Mouse (Mus musculus) embryonic facial prominence, embryonic 10.5 days (tissue): Measurements from ENCODE around the gene Synpo2l. TPM values are rescaled to one million over a fixed set of nuclear protein-coding genes. Genes with fewer than 3 reads are reported as not detected.
"Not testable (repeated sequence)": the region's sequence is repeated elsewhere in the genome, so short reads cannot be mapped to it uniquely, and the experiment has no call there.

Source experiments
- DNase-seq: peaks from one replicate; pipeline ENCODE4 v3.0.0-alpha.2; 2017; ENCODE audit warnings: low spot score
- H3K27ac ChIP-seq: fragments of 300-500 bp; sonication (generic); replicated peaks from 2 replicates; pipeline ENCODE4 v1.5.1; 2016; ENCODE audit warnings: mild to moderate bottlenecking
- H3K27me3 ChIP-seq: fragments of 300-500 bp; sonication (generic); replicated peaks from 2 replicates; pipeline ENCODE4 v1.6.1; 2016; ENCODE audit warnings: low read depth, mild to moderate bottlenecking; ENCODE audit not compliant: poor library complexity, severe bottlenecking
- H3K36me3 ChIP-seq: fragments of 300-500 bp; sonication (generic); replicated peaks from 2 replicates; pipeline ENCODE4 v1.6.1; 2016; ENCODE audit warnings: mild to moderate bottlenecking, moderate library complexity
- H3K4me1 ChIP-seq: fragments of 300-500 bp; sonication (generic); 2 replicates; pipeline ENCODE4 v1.6.1; 2016
- H3K4me3 ChIP-seq: fragments of 300-500 bp; sonication (generic); 2 replicates; pipeline ENCODE4 v1.5.1; 2016; ENCODE audit warnings: mild to moderate bottlenecking, moderate library complexity
- H3K9me3 ChIP-seq: fragments of 300-500 bp; sonication (generic); 2 replicates; pipeline ENCODE4 v1.6.1; 2016; ENCODE audit warnings: mild to moderate bottlenecking
- WGBS: fragments of 180-500 bp; shearing (Covaris S2); methylation state at CpG from one replicate; pipeline ENCODE4 v1.1.7; 2016; 5-methylcytosine and 5-hydroxymethylcytosine counted together
- polyA plus RNA-seq: library from polyadenylated mRNA; unstranded; fragments of >200 nt; fragmentation: Nextera tagmentation; extraction: Ambion mirVana; gene quantifications from 2 replicates; pipeline ENCODE4 v1.2.1, GENCODE M21; 2016

The Synpo2l gene
- polyA plus RNA-seq = 0.50 and 0.54 TPM in 2 replicates

DNA sequence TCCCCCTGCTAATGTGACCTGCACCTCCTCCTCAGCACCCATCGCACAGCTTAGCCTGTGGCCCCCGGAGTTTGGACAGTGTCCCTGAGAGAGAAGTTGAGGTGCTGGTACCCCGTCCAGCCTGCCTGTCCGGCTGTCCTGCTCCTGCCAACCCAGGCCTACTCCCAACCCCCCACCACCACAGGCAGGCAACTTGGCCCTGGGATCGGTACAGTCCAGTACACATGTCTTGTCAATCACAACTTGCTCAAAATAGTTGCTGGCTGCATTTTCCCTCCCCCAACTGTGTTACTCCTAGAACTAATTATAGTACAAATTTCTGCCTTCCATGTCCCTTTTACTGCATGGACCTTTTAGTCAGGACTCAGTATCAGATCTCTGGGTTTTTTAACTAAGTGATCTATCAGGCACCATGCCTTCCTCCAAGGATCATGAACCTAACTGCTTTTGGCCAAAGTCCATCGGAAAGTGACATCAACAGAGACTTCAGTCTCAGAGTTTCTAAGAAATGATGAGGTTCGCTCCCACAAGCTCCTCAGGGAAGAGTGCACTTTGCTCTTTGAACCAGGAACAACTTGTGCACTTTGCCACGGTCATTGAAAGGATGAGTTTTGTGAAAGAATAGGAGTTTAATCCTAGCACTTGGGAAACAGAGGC lies at the start of gene Synpo2l:
Gene Synpo2l (minus strand): TSS at position 201 of the 657 bp plus-strand sequence.
- Histone ChIP-seq H3K36me3 (no peaks in the 10 kb centered on the region), H3K27me3 (peaks cover 54% of the 10 kb centered on the region), H3K27ac (no peak within 1 kb of the TSS), H3K9me3 (no peaks in the 10 kb centered on the region), H3K4me1 (peaks cover 6% of the 10 kb centered on the region; the same call in 1 of the 2 replicates), H3K4me3 (no peak within 1 kb of the TSS)
- 85% methylated on average over 8 of the region's 8 CpGs for WGBS
- no peak for DNase-seq

DNA sequence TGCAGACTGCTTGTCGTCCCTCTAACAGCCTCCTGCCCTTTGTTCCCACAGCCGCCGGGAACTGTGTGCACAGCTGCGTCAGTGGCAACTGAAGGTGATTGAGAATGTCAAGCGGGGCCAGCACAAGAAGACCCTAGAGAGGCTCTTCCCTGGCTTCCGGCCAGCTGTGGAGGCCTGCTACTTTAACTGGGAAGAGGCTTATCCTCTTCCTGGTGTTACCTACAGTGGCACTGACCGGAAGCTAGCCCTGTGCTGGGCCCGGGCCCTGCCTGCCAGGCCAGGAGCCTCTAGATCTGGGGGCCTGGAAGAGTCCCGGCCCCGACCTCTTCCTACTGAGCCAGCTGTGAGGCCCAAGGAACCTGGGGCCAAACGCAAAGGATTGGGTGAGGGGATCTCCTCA lies 45.7 kb upstream of the Synpo2l start:
- Histone ChIP-seq H3K27me3 (no peaks in the 10 kb centered on the region), H3K4me3 (no peak overlapping the region), H3K27ac (no peak overlapping the region), H3K9me3 (no peaks in the 10 kb centered on the region), H3K4me1 (peaks cover 10% of the 10 kb centered on the region), H3K36me3 (peaks cover 93% of the 10 kb centered on the region)
- 78% methylated on average over 11 of the region's 11 CpGs for WGBS
- no peak for DNase-seq

DNA sequence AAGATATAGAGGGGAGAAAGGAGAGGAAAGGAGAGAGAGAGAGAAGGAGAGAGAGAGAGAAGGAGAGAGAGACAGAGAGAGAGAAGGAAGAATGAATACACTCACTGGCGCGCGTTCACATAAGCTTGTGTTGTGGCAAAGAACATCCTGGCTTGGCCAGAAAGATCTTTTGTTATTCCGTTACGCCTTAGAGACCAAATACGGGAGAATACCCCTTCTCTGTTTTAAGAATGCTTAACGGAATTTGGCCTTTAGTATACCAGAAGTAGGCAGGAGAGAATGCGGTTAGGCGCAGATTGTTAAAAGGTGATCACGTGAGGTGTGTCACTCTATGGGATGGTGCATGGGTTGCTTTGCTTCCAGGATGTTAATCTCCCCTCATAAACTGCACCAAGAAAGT lies 40.1 kb upstream of the Synpo2l start:
- no peak for DNase-seq
- no peaks in the 10 kb centered on the region for H3K27me3 ChIP-seq
- no peaks in the 10 kb centered on the region for H3K9me3 ChIP-seq
- peaks cover 30% of the 10 kb centered on the region for H3K4me1 ChIP-seq
- peaks cover 53% of the 10 kb centered on the region for H3K36me3 ChIP-seq
- whole genome bisulfite sequencing = 12% methylated on average over 10 of the region's 10 CpGs
- peak overlapping the region; percentile 95 for H3K27ac ChIP-seq
- H3K4me3 ChIP-seq = peak overlapping the region; percentile 99

DNA sequence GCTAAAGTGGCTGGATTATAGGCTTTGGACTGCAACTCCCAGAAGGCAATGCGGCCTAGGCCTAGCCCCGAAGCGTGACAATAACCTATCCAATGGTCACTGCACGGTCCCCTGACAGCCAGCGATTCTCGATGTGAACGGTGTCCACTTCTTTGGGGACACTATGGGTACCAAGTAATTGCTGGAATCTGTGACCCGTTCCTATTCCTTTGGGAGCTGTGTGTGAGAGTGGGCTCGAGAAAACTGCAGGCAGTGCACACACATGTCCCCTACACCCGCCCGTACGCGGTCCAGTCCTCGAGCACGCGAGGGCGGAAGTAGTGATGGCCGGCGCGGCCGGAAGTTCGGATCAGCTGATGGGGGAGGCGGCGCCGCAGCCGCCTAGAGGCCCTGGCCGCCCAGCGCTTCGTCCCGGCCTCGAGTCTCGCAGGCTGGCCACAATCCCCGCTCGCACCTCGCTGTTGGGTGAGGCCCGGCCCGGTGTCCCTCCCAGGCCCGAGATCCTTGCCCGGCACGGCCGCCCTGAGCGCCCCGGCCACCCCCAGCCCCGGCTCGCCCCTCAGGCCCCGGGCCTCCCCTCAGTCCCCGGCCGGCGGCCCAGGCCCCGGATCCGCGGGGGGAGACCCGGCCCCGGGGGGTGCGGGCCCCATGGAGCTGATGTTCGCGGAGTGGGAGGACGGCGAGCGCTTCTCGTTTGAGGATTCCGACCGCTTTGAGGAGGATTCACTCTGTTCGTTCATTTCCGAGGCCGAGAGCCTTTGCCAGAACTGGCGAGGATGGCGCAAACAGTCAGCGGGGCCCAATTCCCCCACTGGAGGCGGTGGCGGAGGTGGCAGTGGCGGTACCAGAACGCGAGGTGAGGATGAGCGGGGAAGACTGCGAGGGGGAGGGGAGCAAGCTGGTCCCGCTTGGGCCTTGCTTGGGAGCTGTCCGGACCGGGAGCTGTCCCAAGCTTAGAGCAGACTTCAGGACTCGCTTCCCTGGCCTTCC lies 39.3 kb upstream of the Synpo2l start, which contains the start of gene Zswim8:
Gene Zswim8 (plus strand): TSS at position 352 of the 990 bp plus-strand sequence.
- H3K27ac ChIP-seq = peak within 1 kb of the TSS; percentile 95
- peaks cover 30% of the 10 kb centered on the region for H3K4me1 ChIP-seq
- H3K27me3 ChIP-seq = no peaks in the 10 kb centered on the region
- no peaks in the 10 kb centered on the region for H3K9me3 ChIP-seq
- peak within 1 kb of the TSS; percentile 99 for H3K4me3 ChIP-seq
- H3K36me3 ChIP-seq = peaks cover 45% of the 10 kb centered on the region
- DNase-seq = peak; percentile 92
- under 1% methylated on average over 80 of the region's 80 CpGs for WGBS

DNA sequence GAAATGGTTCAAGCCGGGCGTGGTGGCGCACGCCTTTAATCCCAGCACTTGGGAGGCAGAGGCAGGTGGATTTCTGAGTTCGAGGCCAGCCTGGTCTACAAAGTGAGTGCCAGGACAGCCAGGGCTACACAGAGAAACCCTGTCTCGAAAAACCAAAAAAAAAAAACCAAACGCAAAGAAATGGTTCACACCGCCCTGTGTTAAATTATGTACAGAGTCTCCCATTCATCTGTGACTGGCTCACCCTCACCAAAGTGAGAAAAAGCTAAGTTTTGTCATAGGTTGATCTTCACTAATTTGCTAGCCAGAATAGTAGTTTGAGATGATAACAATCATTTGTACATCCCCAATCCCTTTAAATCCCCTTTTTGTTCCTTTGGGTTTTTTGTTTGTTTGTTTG lies 35.3 kb upstream of the Synpo2l start:
- Histone ChIP-seq H3K4me1 (peaks cover 36% of the 10 kb centered on the region), H3K36me3 (peaks cover 34% of the 10 kb centered on the region), H3K4me3 (peak overlapping the region; percentile 67), H3K27ac (peak overlapping the region; percentile 98)
- H3K27me3 ChIP-seq, DNase-seq, H3K9me3 ChIP-seq: not testable (repeated sequence)
- WGBS = 11% methylated on average over 8 of the region's 8 CpGs

DNA sequence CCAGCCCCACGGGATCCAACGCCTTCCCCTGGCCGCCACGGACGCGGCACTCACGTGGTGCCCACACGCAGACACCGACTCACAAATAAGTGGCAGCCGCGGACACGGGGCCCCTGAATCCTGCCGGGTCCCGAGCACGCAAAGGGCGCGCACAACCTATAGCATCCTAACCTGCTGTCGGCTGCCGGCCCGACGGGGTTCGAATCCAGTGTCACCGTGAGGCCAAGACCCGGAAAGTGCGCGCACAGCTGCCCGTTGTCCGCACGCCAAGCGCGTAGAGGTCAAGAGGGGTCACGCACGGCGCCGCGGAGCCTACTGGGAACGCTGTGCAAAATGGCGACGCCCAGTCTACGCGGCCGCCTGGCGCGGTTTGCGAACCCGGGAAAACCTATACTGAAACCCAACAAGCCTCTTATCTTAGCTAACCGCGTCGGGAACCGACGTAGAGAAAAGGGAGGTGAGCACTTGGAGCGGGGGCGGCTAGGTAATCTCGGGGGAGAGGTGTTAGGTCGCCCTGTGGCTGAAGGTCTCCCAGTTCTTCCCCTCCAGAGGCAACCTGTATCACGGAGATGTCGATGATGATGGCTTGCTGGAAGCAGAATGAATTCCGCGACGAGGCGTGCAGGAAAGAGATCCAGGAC lies 34.7 kb upstream of the Synpo2l start, which contains the start of gene Chchd1:
Gene Chchd1 (plus strand): TSS at position 266 of the 641 bp plus-strand sequence.
- Histone ChIP-seq H3K27me3 (no peaks in the 10 kb centered on the region), H3K36me3 (peaks cover 40% of the 10 kb centered on the region), H3K4me1 (peaks cover 39% of the 10 kb centered on the region), H3K9me3 (no peaks in the 10 kb centered on the region), H3K27ac (peak within 1 kb of the TSS; percentile 98), H3K4me3 (peak within 1 kb of the TSS; percentile 67)
- peak; percentile 92 for DNase-seq
- under 1% methylated on average over 61 of the region's 61 CpGs for WGBS

DNA sequence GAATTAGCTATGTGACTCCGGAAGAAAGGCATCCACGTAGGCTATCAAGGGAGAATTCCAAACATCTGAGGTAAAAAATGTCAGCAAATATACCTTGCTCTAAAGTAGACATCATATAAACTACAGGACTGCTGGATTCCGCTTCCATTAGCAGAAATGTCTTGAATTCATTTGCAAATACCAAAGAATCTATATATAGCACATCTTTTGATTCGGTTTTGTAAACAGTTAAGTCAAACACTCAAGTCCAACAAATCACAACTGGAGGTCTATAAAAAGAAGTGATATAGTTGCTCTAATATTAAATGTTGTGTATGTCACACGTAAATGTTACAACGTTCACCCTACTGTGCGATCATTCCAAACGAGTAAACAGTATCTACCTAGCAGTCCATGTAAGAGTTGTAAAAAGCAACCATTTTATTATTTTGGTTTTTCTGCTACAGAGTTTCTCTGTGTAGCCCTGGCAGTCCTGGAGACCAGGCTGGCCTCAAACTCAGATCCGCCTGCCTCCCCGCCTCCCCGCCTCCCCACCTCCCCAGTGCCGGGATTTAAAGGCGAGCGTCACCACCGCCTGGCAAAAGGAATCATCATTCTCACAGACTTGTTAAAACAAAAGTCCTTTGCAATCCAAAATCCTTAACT lies 34.1 kb upstream of the Synpo2l start:
- H3K36me3 ChIP-seq = peaks cover 44% of the 10 kb centered on the region
- WGBS = 14% methylated on average over 15 of the region's 15 CpGs
- H3K4me1 ChIP-seq = peaks cover 44% of the 10 kb centered on the region
- H3K4me3 ChIP-seq = peak overlapping the region; percentile 67
- no peak for DNase-seq
- H3K27me3 ChIP-seq = no peaks in the 10 kb centered on the region
- peak overlapping the region; percentile 98 for H3K27ac ChIP-seq
- H3K9me3 ChIP-seq = no peaks in the 10 kb centered on the region

DNA sequence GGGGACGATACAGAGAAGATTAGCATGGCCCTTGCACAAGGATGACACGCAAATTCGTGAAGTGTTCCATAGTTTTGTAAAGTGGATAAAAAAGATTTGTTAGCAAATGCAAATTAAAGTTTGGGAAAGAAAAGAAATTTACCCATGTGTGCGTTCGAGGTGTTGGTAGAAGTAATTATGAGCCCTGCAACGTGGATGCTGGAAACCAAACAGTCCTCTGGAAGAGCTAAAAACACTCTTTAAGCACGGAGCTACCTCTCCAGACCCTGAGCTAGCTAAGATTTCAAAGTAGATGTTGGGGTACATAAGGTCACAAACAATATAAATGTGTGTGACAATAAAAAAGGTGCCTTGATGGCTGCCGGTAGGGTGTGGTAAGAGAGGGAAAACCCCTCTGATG lies 33.4 kb upstream of the Synpo2l start:
- H3K4me3 ChIP-seq = peak overlapping the region; percentile 67
- no peaks in the 10 kb centered on the region for H3K27me3 ChIP-seq
- 83% methylated on average over 8 of the region's 8 CpGs for WGBS
- H3K27ac ChIP-seq = no peak overlapping the region
- peaks cover 44% of the 10 kb centered on the region for H3K36me3 ChIP-seq
- H3K4me1 ChIP-seq = peaks cover 46% of the 10 kb centered on the region
- no peaks in the 10 kb centered on the region for H3K9me3 ChIP-seq
- DNase-seq = no peak

GRCm38 (mm10) chr14:20700362-20700761 lies 32.2 kb upstream of the Synpo2l start:
- no peak for DNase-seq
- Histone ChIP-seq H3K36me3 (peaks cover 43% of the 10 kb centered on the region), H3K9me3 (no peaks in the 10 kb centered on the region), H3K27ac (no peak overlapping the region), H3K4me3 (0 out of 2 replicates have a peak overlapping the region, but pooled peaks have one; percentile 15), H3K4me1 (peaks cover 54% of the 10 kb centered on the region), H3K27me3 (no peaks in the 10 kb centered on the region)
- 86% methylated on average over 3 of the region's 3 CpGs for WGBS

- Histone ChIP-seq H3K27me3 (no peaks in the 10 kb centered on the region), H3K4me1 (peaks cover 64% of the 10 kb centered on the region), H3K4me3 (no peak overlapping the region), H3K27ac (no peak overlapping the region), H3K9me3 (no peaks in the 10 kb centered on the region), H3K36me3 (peaks cover 40% of the 10 kb centered on the region)
- 95% methylated on average over 2 of the region's 2 CpGs for WGBS
- DNase-seq = no peak
Observed at GRCm38 (mm10) chr14:20698515-20698914, 30.4 kb upstream of the Synpo2l start.

DNA sequence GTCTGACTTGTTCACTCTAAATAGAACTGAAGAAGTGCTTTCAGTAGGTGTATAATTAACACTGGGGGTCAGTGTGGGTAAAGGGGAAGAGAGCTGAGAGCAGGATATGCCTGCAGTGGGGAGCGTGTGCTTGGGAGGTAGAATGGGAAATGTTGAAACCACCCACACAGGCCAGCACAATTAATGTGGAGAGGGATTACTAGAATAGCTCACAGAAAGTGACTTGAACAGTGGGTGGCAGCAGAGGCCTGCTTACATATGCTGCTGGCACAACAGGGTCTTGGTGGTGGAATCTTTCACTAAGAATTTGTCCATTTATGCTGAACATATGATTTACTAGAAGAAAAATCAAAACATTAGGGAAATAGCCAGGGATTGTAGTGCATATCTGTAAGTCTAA lies 28.8 kb upstream of the Synpo2l start:
- 17% methylated on average over 1 of the region's 1 CpGs for WGBS
- peaks cover 62% of the 10 kb centered on the region for H3K4me1 ChIP-seq
- H3K27ac ChIP-seq = no peak overlapping the region
- H3K9me3 ChIP-seq = no peaks in the 10 kb centered on the region
- H3K36me3 ChIP-seq = peaks cover 55% of the 10 kb centered on the region
- H3K4me3 ChIP-seq = peak overlapping the region; percentile 96
- H3K27me3 ChIP-seq = no peaks in the 10 kb centered on the region
- DNase-seq = peak; percentile 38
